Mouse (Mus musculus) myocyte (in vitro differentiated cells): ENCODE data around the gene Cabp7.

Source experiments
- CEBPB ChIP-seq: IDR thresholded peaks from 2 replicates; pipeline ENCODE4 v1.6.1; 2011; ENCODE audit warnings: mild to moderate bottlenecking, moderate library complexity; ENCODE audit not compliant: poor library complexity, insufficient read depth, severe bottlenecking
- E2F4 ChIP-seq: IDR thresholded peaks from one replicate; pipeline ENCODE4 v1.6.1; 2011; ENCODE audit warnings: mild to moderate bottlenecking, control low read depth, moderate library complexity; ENCODE audit not compliant: insufficient read depth
- MAX ChIP-seq: IDR thresholded peaks from one replicate; pipeline ENCODE4 v1.6.1; 2011; ENCODE audit warnings: low read depth, mild to moderate bottlenecking, control low read depth
- MYOD1 ChIP-seq, 3 experiments: IDR thresholded peaks; one replicate each; pipeline ENCODE4 v1.6.1; 2011; ENCODE audit warnings: control low read depth in 2 of 3, low read depth in 2 of 3, mild to moderate bottlenecking in 2 of 3, moderate library complexity in 1 of 3; ENCODE audit not compliant: insufficient read length in 2 of 3, control insufficient read depth in 1 of 3
- POLR2A ChIP-seq: IDR thresholded peaks from one replicate; pipeline ENCODE4 v1.6.1; 2011; ENCODE audit warnings: low read depth, mild to moderate bottlenecking, control low read depth, moderate library complexity; ENCODE audit not compliant: insufficient read length
- POLR2AphosphoS2 ChIP-seq: IDR thresholded peaks from one replicate; pipeline ENCODE4 v1.6.1; 2011; ENCODE audit warnings: low read depth, control low read depth; ENCODE audit not compliant: insufficient read length
- SRF ChIP-seq: IDR thresholded peaks from one replicate; pipeline ENCODE4 v1.6.1; 2011; ENCODE audit warnings: low read depth; ENCODE audit not compliant: control insufficient read depth, insufficient read length
- TCF12 ChIP-seq: IDR thresholded peaks from one replicate; pipeline ENCODE4 v1.6.1; 2011; ENCODE audit warnings: mild to moderate bottlenecking, control low read depth; ENCODE audit not compliant: poor library complexity, insufficient read depth, severe bottlenecking
- TCF3 ChIP-seq: IDR thresholded peaks from one replicate; pipeline ENCODE4 v1.6.1; 2011; ENCODE audit warnings: low read depth, control low read depth; ENCODE audit not compliant: insufficient read length
- USF1 ChIP-seq: IDR thresholded peaks from one replicate; pipeline ENCODE4 v1.6.1; 2011; ENCODE audit warnings: low read depth, mild to moderate bottlenecking, control low read depth, moderate library complexity

DNA sequence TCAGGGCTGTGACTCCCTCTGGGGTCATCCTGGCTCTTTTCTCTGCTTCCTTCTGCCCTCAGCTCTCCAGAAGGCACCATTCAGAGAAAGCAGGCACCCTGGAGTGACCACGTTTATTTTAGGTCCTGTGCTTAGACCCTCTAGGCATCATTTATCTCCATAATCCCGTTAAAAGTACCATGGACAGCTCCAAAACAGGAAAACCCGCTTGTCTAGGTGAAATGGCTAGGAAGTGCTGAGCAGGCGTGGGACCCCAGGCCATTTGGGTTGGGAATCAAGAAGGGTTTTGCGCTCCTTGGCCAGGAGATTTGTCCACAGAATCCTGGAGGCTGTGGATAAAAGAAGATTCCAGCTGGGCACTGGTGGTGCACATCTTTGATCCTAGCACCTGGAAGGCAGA, 17.1 kb upstream of the Cabp7 start:
- TF ChIP-seq POLR2AphosphoS2 (no peak), USF1 (no peak), POLR2A (no peak), CEBPB (no peak), SRF (no peak), TCF12 (no peak), MYOD1 (IDR thresholded peaks at IDR 0.05; ENCODE audit: control insufficient read depth in 1 of 3, insufficient read length in 2 of 3, low read depth in 2 of 3) (no peak), MAX (no peak), TCF3 (no peak), E2F4 (no peak)
